Mouse (Mus musculus) stomach, postnatal 0 days (tissue): ENCODE measurements around the gene Zbtb20.

ENCODE experiments used
- CTCF ChIP-seq: IDR thresholded peaks from 2 replicates; pipeline ENCODE4 v1.5.1; 2016; ENCODE audit warnings: antibody characterized with exemption, low read depth, mild to moderate bottlenecking, moderate library complexity
- EP300 ChIP-seq: optimal IDR thresholded peaks from 2 replicates; pipeline ENCODE3; 2016; ENCODE audit warnings: antibody characterized with exemption

DNA sequence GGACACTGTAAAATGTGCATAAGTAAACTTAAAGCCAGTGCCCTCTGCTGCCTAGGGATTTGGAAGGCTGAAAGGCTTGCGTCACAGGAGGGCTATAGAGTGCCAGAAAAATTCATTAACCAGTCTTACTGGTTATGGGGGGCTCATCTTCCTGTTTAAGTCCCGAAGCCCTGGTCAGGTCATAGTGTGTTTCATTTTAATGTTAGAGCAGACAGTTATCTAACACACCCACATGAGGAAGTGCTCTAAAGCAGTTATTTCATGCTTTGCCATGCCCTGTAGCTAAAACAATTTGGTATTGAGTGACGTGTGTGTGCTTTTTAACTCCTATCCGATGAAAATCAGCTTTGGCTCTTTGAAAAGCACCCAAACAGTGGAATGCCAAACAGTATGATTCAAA is 34.3 kb downstream of the Zbtb20 start:
- TF ChIP-seq EP300 (no peak), CTCF (no peak)
